Mouse (Mus musculus) heart, adult 2 months (tissue): ENCODE data around the gene Rab11fip5. TPM values are rescaled to one million over a fixed set of nuclear protein-coding genes. Genes with fewer than 3 reads are reported as not detected.

Experiments used
- DNase-seq, 2 experiments: peaks; one replicate each; pipeline ENCODE4 v3.0.0; 2021
- H3K27ac ChIP-seq: fragments of 200-600 bp; 2 replicates; pipeline ENCODE4 v1.8.1; 2022
- H3K27me3 ChIP-seq: fragments of 200-500 bp; 2 replicates; pipeline ENCODE4 v1.6.1; 2012; ENCODE audit warnings: mild to moderate bottlenecking, low read length, inconsistent platforms, mixed read lengths; ENCODE audit not compliant: control insufficient read depth, insufficient read depth
- H3K36me3 ChIP-seq: fragments of 200-500 bp; 2 replicates; pipeline ENCODE4 v1.6.1; 2012; ENCODE audit warnings: low read length, inconsistent platforms; ENCODE audit not compliant: control insufficient read depth, insufficient read depth
- H3K4me1 ChIP-seq: fragments of 200-500 bp; 2 replicates; pipeline ENCODE4 v1.6.1; 2011; ENCODE audit warnings: low read length; ENCODE audit not compliant: control insufficient read depth, insufficient read depth
- H3K4me3 ChIP-seq: fragments of 200-600 bp; 2 replicates; pipeline ENCODE4 v1.8.1; 2022
- H3K79me2 ChIP-seq: fragments of 200-500 bp; replicated peaks from 2 replicates; pipeline ENCODE4 v1.6.1; 2012; ENCODE audit warnings: mild to moderate bottlenecking, inconsistent platforms, low read length, moderate library complexity, mixed read lengths; ENCODE audit not compliant: control insufficient read depth, insufficient read depth
- H3K9ac ChIP-seq: fragments of 200-500 bp; 2 replicates; pipeline ENCODE4 v1.6.1; 2012; ENCODE audit warnings: low read depth, mild to moderate bottlenecking, control low read depth, inconsistent platforms, low read length, mixed read lengths
- CTCF ChIP-seq: fragments of 200-600 bp; IDR thresholded peaks from 2 replicates; pipeline ENCODE4 v1.8.1; 2022; ENCODE audit warnings: antibody characterized with exemption, mild to moderate bottlenecking, moderate library complexity
- EP300 ChIP-seq: fragments of 200-500 bp; IDR thresholded peaks from 2 replicates; pipeline ENCODE4 v1.6.1; 2011; ENCODE audit warnings: low read depth, low read length, control low read depth; ENCODE audit not compliant: insufficient read depth
- POLR2A ChIP-seq: fragments of 200-500 bp; IDR thresholded peaks from 2 replicates; pipeline ENCODE4 v1.6.1; 2011; ENCODE audit warnings: mild to moderate bottlenecking, low read depth, low read length, control low read depth; ENCODE audit not compliant: insufficient read depth
- WGBS: fragments of 180-500 bp; shearing (Covaris S2); methylation state at CpG from one replicate; pipeline ENCODE4 v1.1.7; 2018; 5-methylcytosine and 5-hydroxymethylcytosine counted together
- intact Hi-C: fragments of 180-260 bp; cut with DNase I; formaldehyde crosslinking; loops from one replicate; pipeline ENCODE4 v1.15.1; 2025
- polyA plus RNA-seq: library from polyadenylated mRNA; depleted of rRNA; stranded (reverse); fragments of >200 nt; gene quantifications from 2 replicates; pipeline ENCODE4 v1.2.3, GENCODE M21; 2012
- total RNA-seq, 2 experiments: library from RNA; stranded (reverse); gene quantifications; 2 replicates each; pipeline ENCODE4 v1.2.3; 2021

Gene Rab11fip5
- total and polyA plus RNA-seq, 3 experiments: 41.6 to 73.9 (median 59.3) TPM

GRCm38 (mm10) chr6:85331736-85332135, 42.7 kb downstream of the Rab11fip5 start:
- DNase-seq: no peak
- no peaks in the 10 kb centered on the region for H3K79me2 ChIP-seq
- 39% methylated on average over 8 of the region's 8 CpGs for WGBS
- peaks cover 2% of the 10 kb centered on the region for H3K4me1 ChIP-seq
- H3K9ac ChIP-seq: no peak overlapping the region
- TF ChIP-seq POLR2A (no peak), CTCF (no peak), EP300 (no peak)
- H3K36me3 ChIP-seq: no peaks in the 10 kb centered on the region
- H3K27ac ChIP-seq: no peak overlapping the region
- H3K27me3 ChIP-seq: no peaks in the 10 kb centered on the region
- no peak overlapping the region for H3K4me3 ChIP-seq
- intact Hi-C loops: loop anchor here (5.0 kb wide), 4 partner anchors 69 to 194 kb away; partner anchors contain the start of genes Cct7, Pradc1 and Spr

GRCm38 (mm10) chr6:85331221-85331735, 43.2 kb downstream of the Rab11fip5 start:
- no peak overlapping the region for H3K27ac ChIP-seq
- no peak overlapping the region for H3K9ac ChIP-seq
- H3K79me2 ChIP-seq: no peaks in the 10 kb centered on the region
- TF ChIP-seq CTCF (no peak), POLR2A (no peak), EP300 (no peak)
- H3K4me3 ChIP-seq: no peak overlapping the region
- intact Hi-C loops: loop anchor here (5.0 kb wide), 4 partner anchors 69 to 194 kb away; partner anchors contain the start of genes Cct7, Pradc1 and Spr
- 22% methylated on average over 6 of the region's 6 CpGs for WGBS
- no peak for DNase-seq
- H3K4me1 ChIP-seq: peaks cover 2% of the 10 kb centered on the region
- no peaks in the 10 kb centered on the region for H3K27me3 ChIP-seq
- no peaks in the 10 kb centered on the region for H3K36me3 ChIP-seq

GRCm38 (mm10) chr6:85329666-85330185, 44.7 kb downstream of the Rab11fip5 start:
- no peaks in the 10 kb centered on the region for H3K79me2 ChIP-seq
- H3K4me1 ChIP-seq: peaks cover 2% of the 10 kb centered on the region
- H3K27me3 ChIP-seq: no peaks in the 10 kb centered on the region
- 95% methylated on average over 4 of the region's 4 CpGs for WGBS
- H3K36me3 ChIP-seq: no peaks in the 10 kb centered on the region
- DNase-seq: no peak
- TF ChIP-seq EP300 (no peak), POLR2A (no peak), CTCF (no peak)
- H3K27ac ChIP-seq: no peak overlapping the region
- H3K4me3 ChIP-seq: no peak overlapping the region
- H3K9ac ChIP-seq: no peak overlapping the region
- intact Hi-C loops: loop anchor here (5.0 kb wide), 4 partner anchors 67 to 192 kb away; partner anchors contain the start of genes Cct7, Pradc1 and Spr

- 89% methylated on average over 4 of the region's 4 CpGs for WGBS
- Histone ChIP-seq H3K27ac (no peak overlapping the region), H3K36me3 (no peaks in the 10 kb centered on the region), H3K27me3 (no peaks in the 10 kb centered on the region), H3K79me2 (no peaks in the 10 kb centered on the region), H3K4me1 (no peaks in the 10 kb centered on the region), H3K9ac (no peak overlapping the region), H3K4me3 (no peak overlapping the region)
- TF ChIP-seq CTCF (no peak), POLR2A (no peak), EP300 (no peak)
- no peak for DNase-seq
- intact Hi-C loops: no loop called here
Observed at GRCm38 (mm10) chr6:85326564-85326963, 47.9 kb downstream of the Rab11fip5 start.

- Histone ChIP-seq H3K4me3 (no peak overlapping the region), H3K27ac (no peak overlapping the region), H3K79me2 (no peaks in the 10 kb centered on the region), H3K4me1 (no peaks in the 10 kb centered on the region), H3K36me3 (no peaks in the 10 kb centered on the region), H3K27me3 (no peaks in the 10 kb centered on the region), H3K9ac (no peak overlapping the region)
- intact Hi-C loops: no loop called here
- WGBS: 33% methylated on average over 2 of the region's 2 CpGs
- no peak for DNase-seq
- no peak for TF ChIP-seq CTCF
- no peak for TF ChIP-seq EP300
- TF ChIP-seq POLR2A: no peak
Observed at GRCm38 (mm10) chr6:85325109-85325508, 49.3 kb downstream of the Rab11fip5 start.

GRCm38 (mm10) chr6:85320445-85320866, 54.0 kb downstream of the Rab11fip5 start:
- H3K36me3 ChIP-seq: no peaks in the 10 kb centered on the region
- H3K9ac ChIP-seq: no peak overlapping the region
- H3K79me2 ChIP-seq: no peaks in the 10 kb centered on the region
- H3K27ac ChIP-seq: no peak overlapping the region
- H3K27me3 ChIP-seq: no peaks in the 10 kb centered on the region
- WGBS: 89% methylated on average over 6 of the region's 6 CpGs
- intact Hi-C loops: no loop called here
- no peak for DNase-seq
- H3K4me1 ChIP-seq: no peaks in the 10 kb centered on the region
- TF ChIP-seq EP300 (no peak), CTCF (no peak), POLR2A (no peak)
- no peak overlapping the region for H3K4me3 ChIP-seq
